In genomic region chrX:140542474-140542845, GRCm38 (mm10) we compare ENCODE assay signal across 8 mouse cellular contexts. TPM values are rescaled to one million over a fixed set of nuclear protein-coding genes. Genes with fewer than 3 reads are reported as not detected.
DNase-seq lines count a peak whose midpoint lies in the region; ATAC-seq lines count a peak whose summit lies in the region.

No protein-coding gene starts in this region.

- H3K36me3 ChIP-seq in embryonic facial prominence, embryonic 13.5 days: 0 out of 2 replicates have a peak, but pooled peaks cover 9% of the 10 kb centered on the region
- H3K36me3 ChIP-seq in limb, embryonic 10.5 days: peaks cover 11% of the 10 kb centered on the region
- peaks cover 29% of the 10 kb centered on the region for H3K36me3 ChIP-seq in megakaryocyte, embryonic 14.5 days (replicated peaks; ENCODE audit: low read length)

- peak overlapping the region; percentile 76 for H3K9ac ChIP-seq in embryonic facial prominence, embryonic 13.5 days

- peak overlapping the region; percentile 52 for H3K4me3 ChIP-seq in embryonic facial prominence, embryonic 13.5 days
- H3K4me3 ChIP-seq in limb, embryonic 10.5 days: peak overlapping the region; percentile 59
- H3K4me3 ChIP-seq in megakaryocyte, embryonic 14.5 days (replicated peaks): peak overlapping the region; percentile 92

- intact Hi-C loops in heart, postnatal 14 days (cut with DNase I): no loop called here

- DNase-seq in gastrocnemius, postnatal 10 days: peak; percentile 58
- no peak for DNase-seq in gastrocnemius, adult 8-10 months (ENCODE audit: low spot score in 2 of 2)
- DNase-seq in adrenal gland, postnatal 10 days: peak; percentile 69
- DNase-seq in heart, postnatal 14 days: peak; percentile 41 to 66
- DNase-seq in limb, embryonic 10.5 days (ENCODE audit: low spot score): peak; percentile 70
- DNase-seq in right cerebral cortex, postnatal 10 days (ENCODE audit: low spot score in 2 of 2): peak; percentile 42 to 53

- no peaks in the 10 kb centered on the region for H3K9me3 ChIP-seq in embryonic facial prominence, embryonic 13.5 days
- no peaks in the 10 kb centered on the region for H3K9me3 ChIP-seq in limb, embryonic 10.5 days (replicated peaks)
- H3K9me3 ChIP-seq in megakaryocyte, embryonic 14.5 days: no peaks in the 10 kb centered on the region

- ATAC-seq in embryonic facial prominence, embryonic 13.5 days (ENCODE audit: insufficient number of reproducible peaks, insufficient read depth, low FRiP score, low TSS enrichment, low read depth): peak; percentile 86

- 25% methylated on average over 21 of the region's 21 CpGs for whole genome bisulfite sequencing in embryonic facial prominence, embryonic 13.5 days
- WGBS in limb, embryonic 10.5 days: 13% methylated on average over 21 of the region's 21 CpGs

- H3K27ac ChIP-seq in embryonic facial prominence, embryonic 13.5 days: peak overlapping the region; percentile 86
- H3K27ac ChIP-seq in limb, embryonic 10.5 days: peak overlapping the region; percentile 90

- peaks cover 55% of the 10 kb centered on the region for H3K27me3 ChIP-seq in embryonic facial prominence, embryonic 13.5 days
- peaks cover 98% of the 10 kb centered on the region for H3K27me3 ChIP-seq in limb, embryonic 10.5 days (ENCODE audit: low read depth, poor library complexity, severe bottlenecking)
- H3K27me3 ChIP-seq in megakaryocyte, embryonic 14.5 days (replicated peaks): peaks cover 7% of the 10 kb centered on the region

- peaks cover 12% of the 10 kb centered on the region for H3K4me1 ChIP-seq in embryonic facial prominence, embryonic 13.5 days
- peaks cover 8% of the 10 kb centered on the region for H3K4me1 ChIP-seq in limb, embryonic 10.5 days
- H3K4me1 ChIP-seq in megakaryocyte, embryonic 14.5 days: peaks cover 64% of the 10 kb centered on the region

- peak overlapping the region; percentile 63 for H3K4me2 ChIP-seq in embryonic facial prominence, embryonic 13.5 days

RNA-seq across cellular contexts. Expression of gene Tsc22d3, which starts 58.0 kb away (rescaled TPM):
- 100 to 1,000 TPM; 105 to 153 TPM for total RNA-seq in gastrocnemius, postnatal 10 days (2021)
- 100 to 1,000 TPM; 249 to 357 (median 312) TPM for total RNA-seq in gastrocnemius, adult 8-10 months (2022)
- 100 to 1,000 TPM in 1 of 2 experiments, 10 to 100 TPM in 1; 89.8 to 171 TPM for total RNA-seq in adrenal gland, postnatal 10 days (2021)
- polyA plus RNA-seq in embryonic facial prominence, embryonic 13.5 days (2015; fragmentation: Nextera tagmentation; extraction: Ambion mirVana): 105 and 120 TPM in 2 replicates
- total RNA-seq in heart, postnatal 14 days (2021): 100 to 1,000 TPM; 256 to 263 TPM
- polyA plus RNA-seq in limb, embryonic 10.5 days (2016; fragmentation: Nextera tagmentation; extraction: Ambion mirVana): 90.3 and 109 TPM in 2 replicates
- polyA plus RNA-seq in megakaryocyte, embryonic 14.5 days (2012; ENCODE audit: insufficient read depth, low replicate concordance): 12.7 and 59.7 TPM in 2 replicates

Comparison
In these comparisons a context has a peak if more than half of its experiments do, and no peak if none do; other contexts are left out.
1. DNase-seq: peak in gastrocnemius, postnatal 10 days (single experiment), adrenal gland, postnatal 10 days (single experiment), heart, postnatal 14 days (2 of 2), limb, embryonic 10.5 days (single experiment) and right cerebral cortex, postnatal 10 days (2 of 2); none in gastrocnemius, adult 8-10 months (0 of 2).
2. Peak in every context shown above with its lines, with median percentiles within 50 percentile points of each other: H3K4me3 ChIP-seq.